15 mouse cellular contexts compared by ENCODE assay signal in genomic region chr10:40249625-40250024, GRCm38 (mm10). TPM values are rescaled to one million over a fixed set of nuclear protein-coding genes. Genes with fewer than 3 reads are reported as not detected.
DNase-seq lines count a peak whose midpoint lies in the region; ATAC-seq and TF ChIP-seq lines count a peak whose summit lies in the region.
"Had no signal": no experiment of that assay in that cellular context is flagged by ENCODE, and none has a peak within 500 bp of the region (broad histone marks: within the 10 kb centered on the region; RNA-seq: fewer than 3 reads in every experiment).

No protein-coding gene starts in this region.

- 84% methylated on average over 9 of the region's 9 CpGs for WGBS in cerebellum, adult 2 months
- 90% methylated on average over 9 of the region's 9 CpGs for WGBS in kidney, embryonic 15.5 days

- DNase-seq in cerebellum, postnatal 10 days = peak; percentile 41 to 42
- DNase-seq in cerebellum, adult 2 months = no peak
- DNase-seq in kidney, postnatal 10 days = peak; percentile 17
- peak; percentile 10 for DNase-seq in right cerebral cortex, adult 18-20 months
- DNase-seq in right cerebral cortex, postnatal 36 days (ENCODE audit: low spot score in 2 of 2) = no peak
- DNase-seq in thymus, postnatal 36 days = peak; percentile 25 to 33
- DNase-seq in spleen, postnatal 14 days (ENCODE audit: low spot score in 2 of 2) = no peak
- DNase-seq: gastrocnemius, postnatal 36 days had no signal

- H3K36me3 ChIP-seq in kidney, embryonic 15.5 days = peaks cover 73% of the 10 kb centered on the region

- no peaks in the 10 kb centered on the region for H3K9me3 ChIP-seq in kidney, embryonic 15.5 days (replicated peaks)
- H3K9me3 ChIP-seq: embryonic facial prominence, embryonic 10.5 days; forebrain, embryonic 10.5 days; liver, embryonic 15.5 days; neural tube, embryonic 13.5 days; stomach, embryonic 15.5 days had no signal

- H3K9ac ChIP-seq in kidney, embryonic 15.5 days = no peak overlapping the region
- H3K9ac ChIP-seq: liver, embryonic 15.5 days; neural tube, embryonic 13.5 days; stomach, embryonic 15.5 days had no signal

- no peak for ATAC-seq in kidney, embryonic 15.5 days (replicated peaks; ENCODE audit: low FRiP score)

- no peak overlapping the region for H3K27ac ChIP-seq in cerebellum, adult 2 months (ENCODE audit: insufficient read depth, low read length)
- H3K27ac ChIP-seq in kidney, embryonic 15.5 days = no peak overlapping the region
- H3K27ac ChIP-seq: embryonic facial prominence, embryonic 10.5 days; forebrain, embryonic 10.5 days; liver, embryonic 15.5 days; neural tube, embryonic 13.5 days; stomach, embryonic 15.5 days had no signal

- no peaks in the 10 kb centered on the region for H3K27me3 ChIP-seq in cerebellum, adult 2 months (ENCODE audit: control insufficient read depth, insufficient read depth, low read length)
- H3K27me3 ChIP-seq in kidney, embryonic 15.5 days = no peaks in the 10 kb centered on the region
- H3K27me3 ChIP-seq: neural tube, embryonic 13.5 days; stomach, embryonic 15.5 days had no signal

- H3K4me3 ChIP-seq in cerebellum, adult 2 months (replicated peaks; ENCODE audit: insufficient read depth, low read depth, low read length) = no peak overlapping the region
- H3K4me3 ChIP-seq in kidney, embryonic 15.5 days (replicated peaks) = no peak overlapping the region
- H3K4me3 ChIP-seq: embryonic facial prominence, embryonic 10.5 days; forebrain, embryonic 10.5 days; liver, embryonic 15.5 days; neural tube, embryonic 13.5 days; stomach, embryonic 15.5 days had no signal

- 0 out of 2 replicates have a peak, but pooled peaks cover 2% of the 10 kb centered on the region for H3K4me1 ChIP-seq in cerebellum, adult 2 months (ENCODE audit: control insufficient read depth, insufficient read depth, low read length)
- H3K4me1 ChIP-seq in kidney, embryonic 15.5 days = 0 out of 2 replicates have a peak, but pooled peaks cover 3% of the 10 kb centered on the region
- H3K4me1 ChIP-seq: stomach, embryonic 15.5 days had no signal

- TF ChIP-seq POLR2A in cerebellum, adult 2 months (IDR thresholded peaks at IDR 0.05; ENCODE audit: borderline replicate concordance, insufficient read depth, low read length) = no peak

- H3K4me2 ChIP-seq in kidney, embryonic 15.5 days = no peak overlapping the region
- H3K4me2 ChIP-seq: liver, embryonic 15.5 days; midbrain, embryonic 11.5 days; neural tube, embryonic 13.5 days; stomach, embryonic 15.5 days had no signal

- no peak for TF ChIP-seq CTCF in cerebellum, adult 2 months (IDR thresholded peaks at IDR 0.05; ENCODE audit: borderline replicate concordance, insufficient read depth, low read depth, low read length)

RNA-seq across cellular contexts. Expression of gene Rpf2, which starts 2.8 kb away (rescaled TPM):
- polyA plus RNA-seq in cerebellum, adult 2 months (2012; rRNA removed) = 13.8 and 15.1 TPM in 2 replicates
- 67.1 and 73.9 TPM in 2 replicates for polyA plus RNA-seq in kidney, embryonic 15.5 days (2015; fragmentation: Nextera tagmentation; extraction: Ambion mirVana)

RNA-seq across cellular contexts. Expression of gene Gtf3c6, which starts 8.3 kb away (rescaled TPM):
- polyA plus RNA-seq in cerebellum, adult 2 months (2012; rRNA removed) = 28.1 and 33.2 TPM in 2 replicates
- 106 and 109 TPM in 2 replicates for polyA plus RNA-seq in kidney, embryonic 15.5 days (2015; fragmentation: Nextera tagmentation; extraction: Ambion mirVana)

RNA-seq across cellular contexts. Expression of gene Amd1, which starts 52.4 kb away (rescaled TPM):
- polyA plus RNA-seq in cerebellum, adult 2 months (2012; rRNA removed) = 113 and 114 TPM in 2 replicates
- 64.6 and 65.5 TPM in 2 replicates for polyA plus RNA-seq in kidney, embryonic 15.5 days (2015; fragmentation: Nextera tagmentation; extraction: Ambion mirVana)

Comparison
In these comparisons a context has a peak if more than half of its experiments do, and no peak if none do; other contexts are left out.
1. DNase-seq: peak in cerebellum, postnatal 10 days (2 of 2), kidney, postnatal 10 days (single experiment), right cerebral cortex, adult 18-20 months (single experiment) and thymus, postnatal 36 days (2 of 2); none in cerebellum, adult 2 months (0 of 2), right cerebral cortex, postnatal 36 days (0 of 2) and spleen, postnatal 14 days (0 of 2).